Mouse (Mus musculus) left cerebral cortex, adult 8-10 months (tissue): ENCODE measurements around the gene Osm. TPM values are rescaled to one million over a fixed set of nuclear protein-coding genes. Genes with fewer than 3 reads are reported as not detected.

Experiments
- DNase-seq, 2 experiments: peaks; one replicate each; pipeline ENCODE4 v3.0.0; 2022; ENCODE audit warnings: low spot score in 2 of 2
- total RNA-seq, 4 experiments: library from RNA; stranded (reverse); gene quantifications; 2 replicates each; pipeline ENCODE4 v1.2.4; 2022

Gene Osm
- total RNA-seq, 4 experiments from 2014 or later, result 0.53 to 0.55 TPM; not detected in 2

DNA sequence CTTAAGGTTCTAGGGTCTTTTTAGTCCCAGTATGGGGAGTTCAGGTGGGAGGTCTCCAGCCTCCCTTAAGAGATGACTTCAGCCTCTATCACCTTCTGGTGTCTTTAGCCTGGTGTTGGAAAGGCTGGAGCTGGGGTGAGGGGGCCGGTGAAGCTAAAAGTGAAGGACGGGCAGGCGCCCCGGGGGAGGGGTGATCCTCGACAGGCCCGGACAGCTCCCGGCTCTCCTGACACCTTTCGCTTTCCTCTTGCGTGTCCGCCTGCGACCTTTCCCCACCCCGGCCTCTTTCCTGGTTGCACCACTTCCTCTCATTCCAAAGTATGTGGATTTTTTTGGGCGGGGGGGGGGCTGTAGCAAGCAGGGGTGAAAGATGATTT is 31.0 kb downstream of the Osm start:
- no peak for DNase-seq

DNA sequence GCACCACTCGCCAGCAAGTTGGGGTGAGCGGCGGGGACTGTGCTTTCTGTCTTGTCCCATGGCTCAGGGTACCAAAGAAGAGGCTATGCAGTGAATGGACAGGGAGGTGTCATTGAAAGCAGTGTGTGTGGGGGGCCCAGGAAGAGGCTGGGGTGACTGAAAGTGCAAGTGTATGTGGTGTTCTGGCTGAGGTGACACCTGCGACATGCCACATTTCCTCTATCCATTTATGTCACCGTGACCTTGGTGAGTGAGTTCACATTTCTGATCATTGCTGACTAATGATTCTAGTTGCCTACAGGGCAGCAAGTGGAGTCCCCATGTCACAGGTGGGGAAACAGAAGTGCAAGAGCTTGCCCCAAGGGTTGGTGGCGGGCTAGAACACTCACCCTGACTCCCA is 32.3 kb downstream of the Osm start:
- DNase-seq, result no peak

DNA sequence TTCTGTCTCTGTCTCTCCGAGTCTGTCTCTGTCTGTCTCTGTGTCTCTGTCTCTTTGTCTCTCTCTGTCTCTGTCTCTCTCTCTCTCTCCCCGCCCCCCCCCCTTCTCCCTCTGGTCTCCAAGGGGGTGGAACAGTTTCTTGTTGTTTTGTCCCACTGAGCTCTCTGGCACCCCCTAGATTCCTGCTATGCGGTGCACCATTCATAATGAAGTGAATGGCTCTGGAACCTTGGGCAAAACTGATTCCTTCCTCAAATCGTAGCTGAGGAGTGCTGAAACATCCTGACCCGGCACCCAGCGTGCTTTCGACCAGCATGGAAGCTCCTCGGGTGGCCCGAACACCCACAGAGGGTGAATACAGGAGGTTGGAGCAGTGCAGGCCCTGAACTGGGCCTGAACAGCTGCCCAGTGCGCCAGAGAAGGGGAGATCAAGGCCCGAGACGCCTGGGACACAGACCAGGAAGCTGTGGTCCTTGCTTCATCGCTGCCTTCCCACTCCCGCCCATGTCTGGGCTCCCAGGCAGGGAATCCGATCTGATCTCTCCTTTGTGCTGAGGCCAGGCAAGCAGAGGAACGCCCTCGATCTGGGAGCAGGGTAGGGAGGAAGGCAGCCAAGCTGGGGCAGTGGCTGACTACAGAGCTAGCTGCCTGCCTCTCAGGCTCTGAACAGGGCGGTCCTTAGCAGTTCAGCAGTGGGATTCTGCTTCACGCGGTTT is 34.7 kb downstream of the Osm start:
- no peak for DNase-seq

DNA sequence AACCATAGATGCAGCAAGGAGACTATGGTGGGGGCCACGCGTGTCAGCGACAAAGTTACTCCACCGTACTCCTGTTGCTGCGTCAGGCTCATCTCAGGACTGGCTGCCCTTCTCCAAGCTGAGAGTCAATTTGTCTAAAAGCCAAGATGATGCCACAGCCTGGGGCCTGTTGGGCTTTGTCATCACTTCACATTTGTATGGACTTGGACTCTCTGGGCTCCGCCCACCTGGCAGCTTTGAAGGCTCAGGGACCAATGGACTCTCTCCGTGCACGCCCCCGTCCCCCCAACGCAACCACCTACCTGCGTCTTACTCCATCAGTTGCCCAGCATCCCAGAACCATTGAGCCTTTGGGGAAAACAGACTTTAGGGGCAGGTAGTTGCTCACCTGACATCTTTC is 35.3 kb downstream of the Osm start:
- DNase-seq, result no peak

DNA sequence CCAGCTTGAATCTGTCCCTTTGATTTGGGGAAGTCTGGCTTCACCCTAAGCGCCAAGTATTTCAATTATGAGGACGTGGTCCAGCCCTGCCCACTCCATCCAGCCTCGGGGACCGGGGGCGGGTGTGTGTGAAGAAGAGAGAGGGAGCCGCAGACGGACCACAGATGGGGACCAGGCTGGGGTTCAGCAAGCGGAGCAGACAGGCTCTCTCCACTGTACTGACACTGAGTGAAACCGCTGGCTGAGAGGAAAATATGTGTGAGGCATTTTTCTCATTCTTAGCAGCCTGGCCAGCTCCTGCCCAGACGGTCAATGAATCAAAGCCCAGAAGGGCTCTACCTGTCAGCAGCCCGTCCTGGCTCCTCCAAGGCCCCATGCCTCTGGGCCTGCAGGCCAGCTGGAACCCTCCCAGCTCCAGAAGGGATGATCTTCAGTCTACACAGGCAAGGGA is 40.2 kb downstream of the Osm start:
- DNase-seq, result no peak

DNA sequence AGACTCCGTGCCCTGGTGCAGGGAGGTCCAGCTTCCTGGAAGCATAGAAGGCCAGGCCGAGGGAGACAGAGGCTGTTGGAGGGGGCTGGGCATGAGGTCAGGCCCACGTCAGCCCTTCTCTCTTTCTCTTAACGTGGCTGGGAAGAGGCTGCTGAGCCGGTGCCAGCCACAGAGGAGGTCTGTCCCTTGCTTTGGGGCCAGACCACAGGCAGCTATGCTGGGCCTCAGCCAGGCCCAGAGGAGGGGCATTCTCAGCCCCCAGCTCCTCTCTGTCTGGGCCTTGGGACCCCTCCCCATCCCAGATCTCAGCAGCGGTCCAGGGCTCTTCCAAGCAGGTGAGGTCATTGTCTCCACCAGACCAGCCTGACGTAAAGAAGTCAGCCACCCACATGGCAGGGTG is 43.7 kb downstream of the Osm start:
- DNase-seq, result no peak

DNA sequence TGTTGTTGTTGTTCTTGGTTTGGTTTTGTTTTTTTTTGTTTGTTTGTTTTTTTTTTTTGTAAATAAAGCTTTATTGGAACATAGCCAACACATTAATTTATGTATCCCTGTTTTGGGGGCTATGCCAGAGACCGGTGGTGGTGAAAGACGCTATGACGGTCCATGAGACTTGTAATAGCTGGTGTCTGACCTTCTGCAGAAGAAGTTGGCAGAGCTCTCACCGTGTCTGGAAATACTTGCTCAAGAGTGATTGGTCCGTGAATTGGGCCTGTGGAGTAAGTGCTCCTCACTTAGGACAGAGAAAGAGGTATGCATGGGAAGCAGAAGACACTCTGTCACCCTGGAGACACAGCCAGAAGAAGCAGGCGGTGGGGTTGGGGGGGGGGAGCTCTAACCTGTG is 45.6 kb downstream of the Osm start:
- no peak for DNase-seq

DNA sequence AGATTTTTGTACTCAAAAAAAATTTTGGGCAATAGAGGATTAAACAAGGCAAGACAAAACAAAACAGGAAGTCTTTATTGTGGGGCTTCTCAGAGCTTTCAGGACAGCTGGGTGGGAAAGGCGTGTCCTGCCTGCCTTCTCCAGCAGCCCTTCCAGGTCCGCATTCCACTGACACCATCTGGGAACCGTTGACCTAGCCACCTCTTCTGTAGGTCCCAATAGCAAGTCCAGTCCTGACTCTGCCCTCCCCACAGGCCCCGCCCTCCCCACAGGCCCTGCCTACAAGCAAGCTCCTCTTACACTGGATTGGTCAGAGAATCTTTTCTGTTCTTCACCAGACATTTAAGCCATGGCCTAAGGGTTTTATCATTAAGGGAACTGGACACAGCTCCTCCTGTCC is 47.4 kb downstream of the Osm start:
- DNase-seq, result no peak

DNA sequence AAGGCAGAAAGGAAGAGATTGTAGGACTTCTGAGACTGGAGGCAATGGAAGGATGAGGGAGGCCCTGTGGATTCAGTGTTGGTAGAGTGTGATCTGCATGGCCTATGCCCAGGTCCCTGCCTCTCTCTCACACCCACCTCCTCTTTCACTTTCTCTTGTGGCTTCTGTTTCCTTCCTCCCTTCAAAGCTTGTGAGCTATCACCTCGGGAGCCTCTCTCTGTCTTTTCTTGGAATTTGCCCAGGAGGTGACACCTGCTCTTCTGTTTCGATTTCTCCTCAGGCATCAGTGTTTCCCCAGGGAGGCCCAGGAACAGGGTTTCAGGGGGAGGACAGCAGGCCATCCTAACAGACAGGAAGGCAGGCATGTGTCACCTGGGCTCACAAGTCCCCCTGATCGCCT is 53.1 kb downstream of the Osm start:
- no peak for DNase-seq

Other genes starting within 250 kb of the Osm start
- gene Sec14l4, start 205.0 kb upstream of the Osm start, total RNA-seq, result 1 to 10 TPM in 1 of 4 experiments, under 1 TPM in 3; 0.23 to 1.0 (median 0.37) TPM
- 1 to 10 TPM; 1.0 to 1.7 (median 1.4) TPM for gene Sec14l3, start 171.6 kb upstream of the Osm start, total RNA-seq
- gene Mtfp1, start 141.0 kb upstream of the Osm start, total RNA-seq, result 10 to 100 TPM; 67.7 to 84.0 (median 72.4) TPM
- 10 to 100 TPM; 35.3 to 36.8 (median 36.4) TPM for gene Sec14l2, start 113.0 kb upstream of the Osm start, total RNA-seq
- gene Rnf215, start 101.2 kb upstream of the Osm start, total RNA-seq, result 10 to 100 TPM; 24.8 to 35.0 (median 31.1) TPM
- 10 to 100 TPM; 19.3 to 21.1 (median 19.9) TPM for gene Ccdc157, start 76.1 kb upstream of the Osm start, total RNA-seq
- 10 to 100 TPM; 57.1 to 70.2 (median 61.6) TPM for gene Sf3a1, start 76.1 kb upstream of the Osm start, total RNA-seq
- 10 to 100 TPM; 24.1 to 33.2 (median 28.3) TPM for gene Tbc1d10a, start 49.6 kb upstream of the Osm start, total RNA-seq
- gene Castor1, start 18.2 kb upstream of the Osm start, total RNA-seq, result 1 to 10 TPM; 3.1 to 5.9 (median 4.4) TPM
- 1 to 10 TPM in 1 of 4 experiments, under 1 TPM in 3; 0.66 to 1.3 (median 0.94) TPM for gene Lif, start 21.1 kb downstream of the Osm start, total RNA-seq
- under 1 TPM in 1 of 4 experiments, not detected in 3; 0.23 TPM for gene Hormad2, start 204.7 kb downstream of the Osm start, total RNA-seq